Mouse (Mus musculus) kidney, adult 2 months (tissue): ENCODE data around the gene Cyp11a1.

Source experiments
- CTCF ChIP-seq: fragments of 200-500 bp; conservative IDR thresholded peaks from 2 replicates; pipeline ENCODE4 v1.5.1; 2011; ENCODE audit warnings: low read depth, mild to moderate bottlenecking, control low read depth, low read length, moderate library complexity, mixed read lengths; ENCODE audit not compliant: insufficient read depth, insufficient read length
- POLR2A ChIP-seq: fragments of 200-500 bp; IDR thresholded peaks from one replicate; pipeline ENCODE4 v1.6.1; 2011; ENCODE audit warnings: low read depth, low read length, control low read depth

DNA sequence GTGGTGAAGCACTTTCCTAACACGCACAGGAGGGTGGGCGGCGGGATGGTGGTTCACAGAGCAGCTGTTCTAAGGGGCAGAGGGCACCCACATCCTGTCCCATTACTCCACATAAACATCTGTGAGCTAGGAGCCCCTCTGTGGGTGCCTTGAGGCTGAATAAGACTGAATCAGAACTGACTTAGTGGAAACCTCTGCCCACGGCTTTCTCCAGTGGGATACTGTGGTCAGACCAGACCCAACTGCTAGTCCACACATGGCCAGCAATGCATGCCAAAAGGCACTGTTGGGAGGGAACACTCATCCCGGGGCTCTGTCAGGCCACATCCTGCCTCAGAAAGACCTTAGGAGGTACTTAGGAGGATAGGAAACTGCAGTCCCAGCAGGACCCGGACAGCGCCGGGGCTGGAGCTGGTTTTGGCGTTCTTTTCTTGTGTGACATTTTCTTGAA lies 34.0 kb upstream of the Cyp11a1 start:
- TF ChIP-seq CTCF = no peak
- TF ChIP-seq POLR2A = no peak
